Mouse (Mus musculus) liver, embryonic 12.5 days (tissue): ENCODE results near the gene Gm16451. TPM values are rescaled to one million over a fixed set of nuclear protein-coding genes. Genes with fewer than 3 reads are reported as not detected.
"Not testable (repeated sequence)": the region's sequence is repeated elsewhere in the genome, so short reads cannot be mapped to it uniquely, and the experiment has no call there.

Source experiments
- ATAC-seq: fragments of 200-750 bp; cut with Nextera tagmentation; 2 replicates; pipeline ENCODE4 v1.8.0; 2017; ENCODE audit warnings: moderate number of reproducible peaks, mild to moderate bottlenecking, moderate library complexity
- H3K27ac ChIP-seq: fragments of 300-500 bp; sonication (generic); 2 replicates; pipeline ENCODE4 v1.5.1; 2016; ENCODE audit warnings: mild to moderate bottlenecking
- H3K27me3 ChIP-seq: fragments of 300-500 bp; sonication (generic); replicated peaks from 2 replicates; pipeline ENCODE4 v1.6.1; 2016; ENCODE audit warnings: mild to moderate bottlenecking, moderate library complexity
- H3K36me3 ChIP-seq: fragments of 300-500 bp; sonication (generic); 2 replicates; pipeline ENCODE4 v1.6.1; 2016; ENCODE audit warnings: mild to moderate bottlenecking, moderate library complexity
- H3K4me1 ChIP-seq: fragments of 300-500 bp; sonication (generic); 2 replicates; pipeline ENCODE4 v1.6.1; 2016
- H3K4me2 ChIP-seq: fragments of 300-500 bp; sonication (generic); 2 replicates; pipeline ENCODE4 v1.6.1; 2016; ENCODE audit warnings: mild to moderate bottlenecking, moderate library complexity
- H3K4me3 ChIP-seq: fragments of 300-500 bp; sonication (generic); 2 replicates; pipeline ENCODE4 v1.5.1; 2016; ENCODE audit warnings: mild to moderate bottlenecking, moderate library complexity
- H3K9ac ChIP-seq: fragments of 300-500 bp; sonication (generic); 2 replicates; pipeline ENCODE4 v1.6.1; 2016; ENCODE audit warnings: mild to moderate bottlenecking, moderate library complexity
- H3K9me3 ChIP-seq: fragments of 300-500 bp; sonication (generic); replicated peaks from 2 replicates; pipeline ENCODE4 v1.6.1; 2016; ENCODE audit warnings: mild to moderate bottlenecking, moderate library complexity
- whole genome bisulfite sequencing: fragments of 180-500 bp; shearing (Covaris S2); methylation state at CpG from one replicate; pipeline ENCODE4 v1.1.7; 2016; ENCODE audit not compliant: insufficient replicate concordance; 5-methylcytosine and 5-hydroxymethylcytosine counted together
- polyA plus RNA-seq: library from polyadenylated mRNA; unstranded; fragments of >200 nt; fragmentation: Nextera tagmentation; extraction: Ambion mirVana; gene quantifications from 2 replicates; pipeline ENCODE4 v1.2.1, GENCODE M21; 2016

The Gm16451 gene
- polyA plus RNA-seq, result not detected in 2 replicates

DNA sequence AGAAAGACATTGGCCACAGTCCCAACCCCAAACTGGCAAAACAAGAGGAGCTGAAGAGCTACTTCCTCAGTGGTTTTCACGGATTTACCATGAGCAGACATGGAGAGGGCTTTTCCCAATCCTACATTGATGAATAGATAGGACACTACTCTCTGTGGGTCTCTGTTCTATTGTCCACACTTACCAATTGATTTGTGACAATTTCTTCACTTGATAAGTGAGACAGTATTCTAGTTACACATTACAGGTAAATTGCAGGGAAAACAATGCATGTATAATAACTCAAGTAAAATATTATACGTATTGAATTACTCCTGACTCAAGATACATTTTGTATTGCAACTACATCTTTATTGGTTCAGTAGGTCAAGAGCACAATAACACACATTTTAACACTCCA is at the start of gene Gm16451:
Gene Gm16451, minus strand, starts transcription at position 101 of the 400 bp plus-strand sequence.
- not testable (repeated sequence) for H3K9ac ChIP-seq, H3K27ac ChIP-seq, H3K4me1 ChIP-seq, ATAC-seq, H3K27me3 ChIP-seq, H3K4me2 ChIP-seq, H3K9me3 ChIP-seq, H3K4me3 ChIP-seq, H3K36me3 ChIP-seq
- no CpG with 5 or more reads among the region's 2 CpGs for WGBS

DNA sequence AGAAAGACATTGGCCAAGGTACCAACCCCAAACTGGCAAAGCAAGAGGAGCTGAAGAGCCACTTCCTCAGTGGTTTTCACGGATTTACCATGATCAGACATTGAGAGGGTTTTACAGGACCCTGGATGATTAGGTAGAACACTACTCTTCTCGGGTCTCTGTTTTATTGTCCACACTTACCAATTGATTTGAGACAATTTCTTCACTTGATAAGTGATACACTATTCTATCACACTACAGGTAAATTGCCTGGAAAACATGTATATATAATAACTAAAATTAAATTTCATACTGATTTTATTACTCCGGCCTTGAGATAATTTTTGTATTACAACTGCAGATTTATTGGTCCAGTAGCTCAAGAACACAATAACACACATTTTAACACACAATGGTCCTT is 45.9 kb upstream of the Gm16451 start, which contains the start of gene Vmn1r142:
Gene Vmn1r142, minus strand, starts transcription at position 101 of the 400 bp plus-strand sequence.
- H3K27me3 ChIP-seq, ATAC-seq, H3K4me2 ChIP-seq, H3K27ac ChIP-seq, H3K4me1 ChIP-seq, H3K36me3 ChIP-seq, H3K4me3 ChIP-seq, H3K9ac ChIP-seq, H3K9me3 ChIP-seq: not testable (repeated sequence)
- no CpG with 5 or more reads among the region's 3 CpGs for WGBS

DNA sequence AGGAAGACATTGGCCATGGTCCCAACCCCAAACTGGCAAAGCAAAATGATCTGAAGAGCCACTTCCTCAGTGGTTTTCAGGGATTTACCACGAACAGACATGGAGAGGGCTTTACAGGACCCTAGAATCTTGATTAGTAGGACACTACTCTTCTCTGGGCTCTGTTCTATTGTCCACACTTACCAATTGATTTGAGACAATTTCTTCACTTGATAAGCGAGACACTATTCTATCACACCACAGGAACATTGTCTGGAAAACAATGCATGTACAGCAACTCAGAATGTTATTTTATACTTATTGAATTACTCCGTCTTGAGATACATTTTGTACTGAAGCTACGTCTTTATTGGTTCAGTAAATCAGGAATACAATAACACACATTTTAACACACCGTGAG is 16.6 kb upstream of the Gm16451 start, which contains the start of gene Gm10666:
Gene Gm10666, minus strand, starts transcription at position 101 of the 400 bp plus-strand sequence.
- H3K9me3 ChIP-seq, H3K36me3 ChIP-seq, H3K27me3 ChIP-seq: not testable (repeated sequence)

DNA sequence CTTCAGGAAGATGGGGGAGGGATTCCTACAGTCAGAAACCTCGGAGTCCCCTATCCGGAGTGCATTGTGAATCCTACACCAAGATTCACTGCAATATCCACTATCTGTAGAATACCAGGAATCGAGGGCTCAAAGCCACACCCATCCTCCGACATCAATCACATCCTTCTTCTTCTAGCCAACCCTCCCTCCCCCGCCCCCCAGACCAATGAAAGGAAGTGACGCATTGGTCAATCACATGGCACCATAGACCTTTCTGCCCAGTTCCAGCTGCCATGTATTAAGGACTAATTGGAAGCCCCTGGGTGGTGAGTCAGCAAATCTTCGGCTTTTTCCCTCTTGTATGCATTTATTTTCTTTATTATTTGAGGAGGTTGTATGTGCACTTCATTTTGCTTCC is 49.3 kb downstream of the Gm16451 start, which contains the start of gene Vmn1r139:
Gene Vmn1r139, plus strand, starts transcription at position 301 of the 400 bp plus-strand sequence.
- H3K27me3 ChIP-seq, H3K27ac ChIP-seq, H3K9me3 ChIP-seq, H3K4me2 ChIP-seq, H3K4me3 ChIP-seq, H3K9ac ChIP-seq, H3K36me3 ChIP-seq, ATAC-seq, H3K4me1 ChIP-seq: not testable (repeated sequence)
- no CpG with 5 or more reads among the region's 7 CpGs for WGBS

More for the DNA sequence above, 16.6 kb upstream of the Gm16451 start, which contains the start of gene Gm10666:
- ATAC-seq, H3K9ac ChIP-seq, H3K4me2 ChIP-seq, H3K4me1 ChIP-seq, H3K4me3 ChIP-seq, H3K27ac ChIP-seq: not testable (repeated sequence)
- WGBS, result no CpG with 5 or more reads among the region's 5 CpGs

Other genes starting within 250 kb of the Gm16451 start
- not detected in 2 replicates for gene Gm5891, start 197.0 kb downstream of the Gm16451 start, polyA plus RNA-seq
- gene Vmn1r137, start 123.7 kb downstream of the Gm16451 start, polyA plus RNA-seq, result not detected in 2 replicates
- not detected in 2 replicates for gene Vmn1r138, start 89.3 kb downstream of the Gm16451 start, polyA plus RNA-seq
- not detected in 2 replicates for gene Gm6176, start 61.9 kb downstream of the Gm16451 start, polyA plus RNA-seq
- not detected in 2 replicates for gene Vmn1r139, start 49.2 kb downstream of the Gm16451 start, polyA plus RNA-seq
- not detected in 2 replicates for gene Gm10666, start 16.5 kb upstream of the Gm16451 start, polyA plus RNA-seq
- gene Vmn1r142, start 45.8 kb upstream of the Gm16451 start, polyA plus RNA-seq, result not detected in 2 replicates
- not detected in 2 replicates for gene Vmn1r143, start 71.1 kb upstream of the Gm16451 start, polyA plus RNA-seq
- gene Gm8653, start 83.0 kb upstream of the Gm16451 start, polyA plus RNA-seq, result not detected in 2 replicates
- gene Gm8453, start 111.2 kb upstream of the Gm16451 start, polyA plus RNA-seq, result not detected in 2 replicates
- gene Gm4187, start 211.5 kb upstream of the Gm16451 start, polyA plus RNA-seq, result not detected in 2 replicates